Mouse (Mus musculus): ENCODE data around the gene Fxyd1.

The Fxyd1 gene

DNA sequence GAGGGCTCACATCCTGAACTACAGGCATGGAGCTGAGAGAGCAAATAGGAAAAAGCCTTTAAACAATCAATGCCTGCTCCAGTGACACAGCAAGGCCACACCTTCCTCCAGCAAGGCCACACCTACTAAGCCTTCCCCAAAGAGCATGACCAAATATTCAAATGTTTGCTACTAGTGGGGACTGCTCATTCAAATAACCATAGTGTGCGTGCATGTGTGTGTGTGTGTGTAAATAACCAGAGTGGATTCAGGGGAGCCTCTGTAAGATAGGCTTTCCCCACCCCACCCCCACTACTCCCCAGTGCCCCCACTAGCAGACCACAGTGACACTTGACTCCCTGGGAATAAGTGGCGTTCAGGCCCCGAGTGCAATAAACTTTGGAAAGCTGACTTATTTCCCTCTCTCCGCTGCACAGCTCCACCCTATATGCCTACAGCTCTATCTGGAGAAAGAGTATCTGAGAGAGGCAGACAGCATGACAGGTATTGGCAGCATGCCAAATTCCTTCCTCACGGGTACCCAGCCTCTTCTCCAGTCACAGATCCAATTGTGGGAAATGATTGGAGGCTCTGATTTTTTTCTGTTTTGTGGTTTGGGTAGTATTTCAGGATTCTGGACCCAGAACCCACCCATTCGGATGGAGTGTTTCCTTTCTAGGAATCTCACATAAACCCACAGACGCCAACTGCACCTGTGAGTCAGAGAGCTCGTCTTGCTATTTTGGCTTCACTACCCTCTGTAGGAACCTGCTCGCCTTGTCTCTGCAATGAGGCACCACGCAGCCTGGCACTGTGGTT is 39.7 kb downstream of the Fxyd1 start:
- DNase-seq (ENCODE audit: low spot score): no peak

DNA sequence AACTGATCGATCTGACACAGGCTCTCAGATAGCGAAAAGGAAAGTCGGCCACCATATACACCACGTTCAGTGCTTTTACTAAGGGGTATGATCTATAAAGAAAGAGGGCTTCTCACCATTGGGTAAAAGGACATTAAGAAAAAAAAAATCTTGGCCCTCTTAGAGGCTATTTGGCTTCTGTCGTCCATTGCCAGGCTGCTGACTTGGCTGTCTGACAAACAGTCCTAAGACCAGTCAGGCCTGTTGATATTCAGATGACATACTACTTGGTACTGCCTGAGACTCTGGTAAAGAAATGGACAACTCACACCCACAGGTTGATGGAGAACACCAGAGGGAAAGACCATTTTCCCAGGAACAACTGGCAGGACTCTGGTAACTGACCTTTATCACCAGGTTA is 44.0 kb downstream of the Fxyd1 start:
- DNase-seq (ENCODE audit: low spot score): no peak

DNA sequence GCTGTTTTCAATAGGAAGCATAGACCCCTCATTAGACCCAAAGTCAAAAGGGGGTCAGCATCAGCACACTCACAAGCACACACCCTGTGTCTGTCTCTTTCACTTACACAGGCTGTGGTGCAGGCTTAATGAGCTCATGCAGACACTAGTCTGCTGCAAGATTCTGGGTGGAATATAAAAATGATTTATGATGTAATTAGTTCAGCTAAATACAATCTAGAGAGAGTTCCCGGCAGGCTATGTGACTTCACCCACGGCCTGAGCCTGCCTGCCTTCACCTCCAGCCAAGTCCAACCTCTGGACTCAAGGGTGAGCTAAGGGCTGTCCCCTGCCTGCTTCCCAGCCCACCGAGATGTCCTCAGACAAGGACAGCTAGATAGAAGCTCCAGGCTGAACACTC is 48.1 kb downstream of the Fxyd1 start:
- no peak for DNase-seq (ENCODE audit: low spot score)

DNA sequence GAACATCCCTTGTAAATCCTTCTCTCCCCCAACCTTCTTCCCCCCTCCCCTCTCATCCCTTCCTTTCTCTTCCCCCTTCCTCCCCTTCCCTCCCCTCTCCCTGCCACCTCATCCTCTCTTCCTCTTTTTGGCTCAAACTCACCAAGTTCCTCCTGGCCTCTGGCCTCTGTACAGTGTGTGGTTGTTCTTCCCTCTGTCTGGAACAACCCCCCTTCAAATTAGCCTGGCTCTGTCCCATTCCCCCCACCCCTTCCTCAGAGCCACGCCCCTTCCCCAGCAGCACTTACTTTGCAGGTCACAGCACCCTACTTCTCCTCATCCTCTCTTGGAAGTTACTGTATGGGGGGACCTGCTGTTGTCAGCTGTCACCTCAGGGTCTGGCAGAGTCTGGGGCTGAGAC is 48.8 kb downstream of the Fxyd1 start:
- DNase-seq (ENCODE audit: low spot score): no peak

DNA sequence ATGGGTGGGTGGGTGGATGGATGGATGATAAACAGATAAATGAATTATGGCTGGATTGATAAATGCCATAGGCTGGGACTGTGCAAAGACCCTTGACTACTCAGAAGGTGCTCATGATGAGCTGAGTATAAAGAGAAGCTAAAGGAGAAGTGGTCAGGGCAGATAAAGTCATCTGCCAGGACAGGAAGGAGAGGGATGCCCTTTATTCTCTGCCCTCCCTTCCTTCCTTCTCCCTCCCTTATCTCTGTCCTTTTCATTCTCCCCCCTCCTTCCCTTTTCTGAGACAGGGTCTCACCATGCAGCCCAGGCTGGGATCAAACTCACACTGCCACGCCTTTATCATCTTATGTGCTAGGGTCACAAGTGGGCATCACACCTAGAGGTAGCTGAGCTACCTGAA is 49.2 kb downstream of the Fxyd1 start:
- DNase-seq (ENCODE audit: low spot score): no peak

DNA sequence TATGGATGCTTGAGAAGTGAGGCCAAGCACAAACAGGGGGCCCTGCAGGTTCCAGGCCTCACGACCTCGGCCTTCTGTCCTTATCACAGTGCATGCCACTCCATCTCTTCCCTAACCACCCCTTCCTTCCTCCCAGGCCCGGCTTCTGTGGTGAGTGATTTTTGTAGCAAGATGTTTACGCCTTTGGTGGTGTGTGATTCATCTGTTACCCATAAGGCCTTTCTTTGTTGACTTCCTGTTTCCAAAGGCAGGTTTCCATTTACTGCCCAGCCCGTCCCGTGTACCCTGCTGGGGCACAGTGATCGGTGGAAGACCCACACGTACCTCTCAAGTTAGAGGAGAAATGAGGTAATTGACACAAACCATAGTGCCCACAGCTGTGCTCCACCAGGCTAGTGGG is 54.3 kb downstream of the Fxyd1 start:
- no peak for DNase-seq (ENCODE audit: low spot score)

Measured in urinary bladder, postnatal 10 days (tissue).